Mouse (Mus musculus): ENCODE results near the gene 4930415O20Rik. TPM values are rescaled to one million over a fixed set of nuclear protein-coding genes. Genes with fewer than 3 reads are reported as not detected.

4930415O20Rik gene
- polyA plus RNA-seq, 1 experiment from 2014 or later, result not detected

DNA sequence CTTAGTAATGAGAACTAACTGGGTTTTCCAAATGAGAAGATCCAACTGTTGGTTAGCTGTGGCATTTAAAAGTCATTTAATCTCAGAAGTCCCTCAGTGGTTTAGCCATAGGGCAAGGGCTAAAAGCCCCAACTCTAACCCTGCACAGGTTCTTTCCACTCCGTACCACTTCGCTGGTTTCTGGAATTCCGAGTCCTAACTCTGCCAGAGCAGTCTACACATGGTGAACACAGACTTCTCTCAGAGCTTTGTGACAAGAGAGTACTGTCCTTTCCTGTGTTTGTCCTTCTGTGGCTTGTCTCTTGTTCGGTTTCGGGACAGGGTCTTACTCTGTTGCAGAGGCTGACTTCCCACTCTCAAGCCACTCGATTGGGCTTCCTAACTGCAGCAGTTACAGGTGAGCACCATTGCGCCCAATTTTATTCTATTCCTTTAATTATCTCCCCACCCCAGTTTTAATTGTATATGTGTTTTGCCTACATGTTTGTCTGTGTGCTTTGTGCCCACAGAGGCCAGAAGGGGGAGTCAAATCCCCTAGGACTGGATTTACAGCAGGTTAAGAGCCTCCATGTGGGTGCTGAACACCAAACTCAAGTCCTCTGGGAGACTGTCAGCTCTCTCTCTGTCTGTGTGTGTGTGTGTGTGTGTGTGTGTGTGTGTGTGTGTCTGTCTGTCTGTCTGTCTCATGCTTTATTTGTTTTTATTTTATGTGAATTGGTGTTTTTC, 55.8 kb downstream of the 4930415O20Rik start:
- no peak overlapping the region for H3K9ac ChIP-seq
- H3K9me3 ChIP-seq, result no peaks in the 10 kb centered on the region
- peaks cover 37% of the 10 kb centered on the region for H3K4me1 ChIP-seq (replicated peaks)
- ATAC-seq (ENCODE audit: low FRiP score), result no peak
- H3K27me3 ChIP-seq, result peaks cover 24% of the 10 kb centered on the region
- WGBS, result 77% methylated on average over 7 of the region's 7 CpGs
- no peaks in the 10 kb centered on the region for H3K36me3 ChIP-seq
- no peak overlapping the region for H3K27ac ChIP-seq
- H3K4me2 ChIP-seq, result no peak overlapping the region
- H3K4me3 ChIP-seq, result no peak overlapping the region

DNA sequence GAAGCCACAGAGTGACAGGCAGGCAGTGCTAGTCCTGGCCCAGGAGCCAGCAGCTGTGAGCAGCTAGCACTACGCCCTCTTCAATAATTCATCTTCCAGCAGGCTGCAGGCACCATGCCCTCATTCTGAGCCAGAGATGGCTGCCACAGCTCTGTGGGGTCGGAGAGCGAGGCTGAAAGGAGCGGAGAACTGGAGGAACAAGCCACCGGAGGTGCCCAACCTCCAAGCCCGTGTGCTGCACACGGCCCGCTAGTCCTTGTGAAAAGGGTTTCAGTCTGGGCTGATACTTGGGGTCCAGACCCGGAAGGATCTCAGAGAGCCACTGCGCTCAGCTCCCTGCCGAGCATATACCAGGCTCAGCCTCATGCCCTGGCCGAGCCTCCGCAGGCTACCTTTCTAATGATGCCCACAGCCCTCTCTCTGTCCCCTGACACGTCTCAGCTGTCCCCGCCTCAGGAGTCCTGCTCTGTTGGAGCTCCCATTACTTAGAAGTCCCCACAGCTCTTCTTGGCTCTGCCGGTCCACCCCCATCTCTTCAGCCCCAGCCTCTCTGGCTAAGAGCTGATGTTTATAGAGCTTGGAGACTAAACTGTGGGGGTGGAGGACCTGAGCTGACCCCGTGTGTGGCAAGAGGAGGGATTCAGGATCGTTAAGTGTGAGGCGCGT, 57.9 kb downstream of the 4930415O20Rik start:
- WGBS, result 6% methylated on average over 20 of the region's 20 CpGs
- Histone ChIP-seq H3K27me3 (peaks cover 25% of the 10 kb centered on the region), H3K4me1 (replicated peaks) (peaks cover 51% of the 10 kb centered on the region), H3K27ac (peak overlapping the region; percentile 78), H3K4me2 (peak overlapping the region; percentile 47), H3K9ac (peak overlapping the region; percentile 65), H3K4me3 (peak overlapping the region; percentile 15), H3K9me3 (no peaks in the 10 kb centered on the region), H3K36me3 (no peaks in the 10 kb centered on the region)
- ATAC-seq (ENCODE audit: low FRiP score), result no peak

DNA sequence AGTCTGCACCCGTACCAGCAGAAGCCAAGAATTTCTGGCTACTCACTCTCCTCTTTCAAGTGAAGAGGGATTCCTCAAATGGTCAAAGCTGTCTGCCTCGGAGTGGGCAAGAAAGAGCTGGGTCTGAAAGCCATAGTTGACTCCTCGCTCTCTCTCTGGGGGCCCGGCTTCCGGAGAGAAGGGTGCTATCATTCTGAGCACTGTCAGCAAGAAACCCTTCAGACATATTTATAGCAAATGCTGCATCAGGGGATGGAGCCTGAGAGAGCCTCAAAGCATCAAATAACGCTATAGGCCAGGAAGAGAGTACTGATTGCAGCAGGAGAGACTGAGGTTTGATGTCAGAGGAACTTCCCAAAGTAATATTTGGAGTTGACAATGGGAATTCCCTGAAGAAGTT, 58.7 kb downstream of the 4930415O20Rik start:
- no peaks in the 10 kb centered on the region for H3K36me3 ChIP-seq
- H3K4me1 ChIP-seq (replicated peaks), result peaks cover 57% of the 10 kb centered on the region
- H3K27ac ChIP-seq, result peak overlapping the region; percentile 36; the same call in 1 of the 2 replicates
- H3K9me3 ChIP-seq, result no peaks in the 10 kb centered on the region
- no peak for ATAC-seq (ENCODE audit: low FRiP score)
- H3K4me2 ChIP-seq, result no peak overlapping the region
- 60% methylated on average over 6 of the region's 6 CpGs for WGBS
- peaks cover 25% of the 10 kb centered on the region; the same call in 1 of the 2 replicates for H3K27me3 ChIP-seq
- no peak overlapping the region for H3K4me3 ChIP-seq
- no peak overlapping the region for H3K9ac ChIP-seq

DNA sequence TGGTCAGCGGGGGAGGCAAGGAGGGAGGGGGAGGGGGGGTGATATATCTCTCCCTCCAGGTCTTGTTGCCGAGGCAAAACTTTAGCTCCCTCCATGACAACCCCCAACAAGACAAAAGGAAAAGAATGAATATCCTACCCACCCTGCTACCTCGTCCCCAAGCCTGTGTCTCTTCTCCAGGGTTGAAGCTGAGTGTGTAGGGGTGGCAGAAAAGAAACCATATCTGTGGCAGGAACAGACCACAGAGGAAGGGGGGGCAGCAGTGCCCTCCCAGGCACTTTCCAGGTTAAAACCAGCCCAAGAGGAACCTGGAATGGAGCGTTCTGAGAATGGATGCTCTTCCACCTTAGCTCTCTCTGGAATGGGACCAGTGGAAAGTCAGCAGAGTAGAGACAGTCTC, 59.7 kb downstream of the 4930415O20Rik start, which contains the start of gene Cacnb3:
Gene Cacnb3, plus strand, starts transcription at position 301 of the 400 bp plus-strand sequence.
- ATAC-seq (ENCODE audit: low FRiP score), result no peak
- Histone ChIP-seq H3K9ac (peak within 1 kb of the TSS; percentile 95), H3K4me3 (peak within 1 kb of the TSS; percentile 76), H3K4me2 (peak within 1 kb of the TSS; percentile 86), H3K4me1 (replicated peaks) (peaks cover 62% of the 10 kb centered on the region), H3K27ac (peak within 1 kb of the TSS; percentile 99), H3K36me3 (no peaks in the 10 kb centered on the region), H3K9me3 (no peaks in the 10 kb centered on the region), H3K27me3 (peaks cover 25% of the 10 kb centered on the region; the same call in 1 of the 2 replicates)
- 29% methylated on average over 4 of the region's 4 CpGs for WGBS

DNA sequence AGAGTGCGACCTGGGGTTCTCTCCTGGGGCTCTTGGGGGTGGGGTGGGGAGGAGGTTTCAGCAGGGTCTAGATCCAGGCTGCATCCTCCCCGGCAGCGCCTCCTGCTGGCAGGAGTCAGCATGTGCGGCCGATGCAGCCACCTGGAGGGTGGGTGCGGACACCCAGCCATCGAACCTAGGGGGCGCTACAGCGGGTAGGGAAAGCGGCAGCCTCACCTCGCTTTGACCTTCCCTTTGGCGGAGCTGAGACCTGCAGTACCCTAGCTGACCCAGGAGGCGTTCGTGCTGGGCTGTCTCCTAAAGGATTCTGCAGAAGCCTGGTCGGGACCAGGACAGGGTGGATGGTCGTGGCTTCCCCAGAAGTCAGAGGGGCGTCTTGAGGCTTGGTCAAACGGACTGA, 60.7 kb downstream of the 4930415O20Rik start:
- peak overlapping the region; percentile 95 for H3K9ac ChIP-seq
- 1% methylated on average over 18 of the region's 18 CpGs for WGBS
- H3K4me2 ChIP-seq, result peak overlapping the region; percentile 86
- no peaks in the 10 kb centered on the region for H3K9me3 ChIP-seq
- peaks cover 72% of the 10 kb centered on the region for H3K4me1 ChIP-seq (replicated peaks)
- H3K27me3 ChIP-seq, result peaks cover 25% of the 10 kb centered on the region; the same call in 1 of the 2 replicates
- peak overlapping the region; percentile 99 for H3K27ac ChIP-seq
- peak overlapping the region; percentile 76 for H3K4me3 ChIP-seq
- H3K36me3 ChIP-seq, result no peaks in the 10 kb centered on the region
- peak; percentile 6 for ATAC-seq (ENCODE audit: low FRiP score)

DNA sequence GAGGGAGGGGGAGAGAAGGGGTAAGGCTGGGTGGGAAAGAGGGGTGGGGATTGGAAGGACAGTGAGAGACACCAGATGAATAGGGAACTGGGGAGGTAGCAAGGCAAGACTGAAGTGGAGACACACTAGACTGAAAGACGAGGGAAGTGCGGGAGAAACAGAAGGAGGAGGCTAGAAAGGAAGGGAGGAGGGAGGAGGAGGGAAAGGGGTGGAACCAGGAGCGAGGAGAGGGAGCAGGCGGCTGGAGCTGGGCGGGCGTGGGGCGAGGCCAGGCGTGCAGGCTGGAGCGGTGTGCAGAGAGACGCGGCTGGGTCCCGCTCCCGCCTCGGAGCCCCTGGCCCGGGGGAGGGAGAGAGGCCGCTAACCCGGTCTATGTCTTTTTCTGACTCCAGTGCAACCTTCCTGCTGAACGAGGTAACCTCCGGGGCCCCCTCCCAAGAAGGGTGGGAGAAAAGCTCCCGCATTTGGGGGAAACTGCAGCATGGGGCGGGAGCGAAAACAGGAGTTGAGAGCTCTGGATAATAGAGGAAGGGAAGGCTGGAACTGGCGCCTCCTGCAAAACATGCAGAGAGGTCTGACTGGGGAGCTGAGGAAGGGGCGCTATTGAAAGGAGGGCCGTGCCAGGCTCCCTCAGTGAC, 61.4 kb downstream of the 4930415O20Rik start:
- H3K9ac ChIP-seq, result peak overlapping the region; percentile 95
- H3K36me3 ChIP-seq, result no peaks in the 10 kb centered on the region
- ATAC-seq (ENCODE audit: low FRiP score), result peak; percentile 27
- H3K27me3 ChIP-seq, result peaks cover 25% of the 10 kb centered on the region; the same call in 1 of the 2 replicates
- WGBS, result 0% methylated on average over 20 of the region's 25 CpGs
- peak overlapping the region; percentile 86 for H3K4me2 ChIP-seq
- H3K27ac ChIP-seq, result peak overlapping the region; percentile 99
- H3K9me3 ChIP-seq, result no peaks in the 10 kb centered on the region
- peaks cover 79% of the 10 kb centered on the region for H3K4me1 ChIP-seq (replicated peaks)
- H3K4me3 ChIP-seq, result peak overlapping the region; percentile 76

DNA sequence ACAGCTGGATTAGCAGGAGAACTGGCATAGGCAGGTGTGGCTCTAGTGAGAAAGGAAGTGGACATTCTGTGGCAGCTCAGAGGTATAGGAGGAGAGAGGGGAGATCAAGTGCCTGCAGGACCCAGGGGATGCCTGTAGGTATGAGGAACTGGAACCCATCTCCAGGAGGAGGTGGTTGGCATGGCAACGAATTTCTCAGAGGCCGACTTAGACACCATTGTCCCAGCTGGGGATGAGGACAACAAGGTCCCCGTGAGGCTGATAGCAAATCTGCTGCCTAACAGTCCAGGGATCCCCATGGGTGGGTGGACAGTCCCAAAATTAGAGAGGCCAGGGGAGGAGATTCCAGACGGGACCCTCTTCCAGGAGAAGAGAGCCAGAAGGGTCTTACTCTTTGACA, 62.1 kb downstream of the 4930415O20Rik start:
- peaks cover 86% of the 10 kb centered on the region for H3K4me1 ChIP-seq (replicated peaks)
- peak overlapping the region; percentile 99 for H3K27ac ChIP-seq
- no peaks in the 10 kb centered on the region for H3K9me3 ChIP-seq
- H3K36me3 ChIP-seq, result no peaks in the 10 kb centered on the region
- peaks cover 25% of the 10 kb centered on the region; the same call in 1 of the 2 replicates for H3K27me3 ChIP-seq
- H3K4me3 ChIP-seq, result peak overlapping the region; percentile 76
- no peak for ATAC-seq (ENCODE audit: low FRiP score)
- WGBS, result 0% methylated on average over 4 of the region's 4 CpGs
- peak overlapping the region; percentile 95 for H3K9ac ChIP-seq
- peak overlapping the region; percentile 86 for H3K4me2 ChIP-seq

DNA sequence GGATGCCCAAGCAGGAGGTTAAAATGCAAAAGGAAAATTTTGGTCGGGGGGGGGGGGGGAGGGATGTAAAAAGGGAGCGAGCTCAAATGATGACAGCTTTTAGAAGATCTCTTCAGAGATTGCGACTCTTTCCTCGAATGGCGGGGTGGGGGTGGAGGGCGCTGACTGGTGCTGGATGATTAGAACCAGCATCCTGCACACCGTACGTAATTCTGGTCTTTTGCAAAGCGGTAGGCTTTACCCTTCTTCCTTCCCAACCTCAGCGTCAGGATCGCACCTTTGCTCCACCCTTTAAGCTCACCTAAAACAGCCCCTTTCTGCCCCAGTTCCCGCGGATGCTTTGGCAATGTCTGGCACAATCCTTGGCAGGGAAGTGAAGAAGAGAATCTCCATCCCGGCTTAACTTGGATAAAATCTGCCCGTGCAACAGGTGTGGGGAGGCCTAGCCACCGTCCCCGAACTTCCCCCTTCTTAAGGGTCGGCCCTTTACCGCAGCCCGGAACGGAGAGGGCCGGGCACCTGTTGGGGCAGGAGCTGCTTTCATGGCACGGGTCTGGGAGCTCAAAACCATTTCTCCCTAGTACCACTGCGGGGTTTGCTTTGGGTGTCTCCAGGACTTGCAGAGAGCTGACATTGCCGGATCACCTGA, 63.1 kb downstream of the 4930415O20Rik start:
- peak overlapping the region; percentile 99 for H3K27ac ChIP-seq
- no peaks in the 10 kb centered on the region for H3K9me3 ChIP-seq
- peaks cover 25% of the 10 kb centered on the region; the same call in 1 of the 2 replicates for H3K27me3 ChIP-seq
- H3K36me3 ChIP-seq, result no peaks in the 10 kb centered on the region
- H3K4me3 ChIP-seq, result peak overlapping the region; percentile 76
- H3K4me1 ChIP-seq (replicated peaks), result peaks cover 76% of the 10 kb centered on the region
- peak overlapping the region; percentile 95 for H3K9ac ChIP-seq
- under 1% methylated on average over 23 of the region's 25 CpGs for WGBS
- peak overlapping the region; percentile 86 for H3K4me2 ChIP-seq
- peak; percentile 1; the same call in 1 of the 2 replicates for ATAC-seq (ENCODE audit: low FRiP score)

DNA sequence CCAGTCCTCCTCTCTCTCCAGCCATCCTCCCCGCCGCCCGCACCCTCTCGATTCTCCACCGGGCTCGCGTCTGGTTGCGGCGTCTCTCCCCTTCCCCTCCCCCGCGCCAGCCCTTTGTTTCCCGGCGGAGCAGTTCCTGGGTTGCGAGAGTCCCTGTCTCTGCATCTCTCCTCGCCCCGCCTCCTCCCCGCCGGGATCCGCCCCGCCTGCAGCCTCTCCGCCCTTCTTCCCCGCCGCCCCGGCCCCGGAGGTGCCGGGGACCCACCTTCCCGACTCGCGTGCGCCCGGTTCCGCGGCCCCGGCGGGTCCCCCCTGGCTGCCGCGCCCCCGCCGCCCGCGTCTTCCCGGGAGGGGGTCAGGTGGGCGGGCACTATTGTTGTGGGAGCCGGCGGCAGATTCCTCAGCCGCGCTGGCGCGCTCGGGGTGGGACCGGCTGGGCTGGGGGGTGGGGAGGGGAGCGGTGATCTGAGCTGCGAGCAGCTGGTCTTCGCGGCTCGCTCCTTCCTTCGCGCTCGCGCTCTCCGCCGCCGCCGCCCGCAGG, 63.8 kb downstream of the 4930415O20Rik start:
- Histone ChIP-seq H3K4me1 (replicated peaks) (peaks cover 71% of the 10 kb centered on the region), H3K36me3 (peaks cover 5% of the 10 kb centered on the region), H3K4me2 (peak overlapping the region; percentile 86), H3K4me3 (peak overlapping the region; percentile 76), H3K9ac (peak overlapping the region; percentile 95), H3K27me3 (peaks cover 22% of the 10 kb centered on the region; the same call in 1 of the 2 replicates), H3K9me3 (no peaks in the 10 kb centered on the region), H3K27ac (peak overlapping the region; percentile 99)
- under 1% methylated on average over 48 of the region's 65 CpGs for WGBS
- peak; percentile 68 for ATAC-seq (ENCODE audit: low FRiP score)

DNA sequence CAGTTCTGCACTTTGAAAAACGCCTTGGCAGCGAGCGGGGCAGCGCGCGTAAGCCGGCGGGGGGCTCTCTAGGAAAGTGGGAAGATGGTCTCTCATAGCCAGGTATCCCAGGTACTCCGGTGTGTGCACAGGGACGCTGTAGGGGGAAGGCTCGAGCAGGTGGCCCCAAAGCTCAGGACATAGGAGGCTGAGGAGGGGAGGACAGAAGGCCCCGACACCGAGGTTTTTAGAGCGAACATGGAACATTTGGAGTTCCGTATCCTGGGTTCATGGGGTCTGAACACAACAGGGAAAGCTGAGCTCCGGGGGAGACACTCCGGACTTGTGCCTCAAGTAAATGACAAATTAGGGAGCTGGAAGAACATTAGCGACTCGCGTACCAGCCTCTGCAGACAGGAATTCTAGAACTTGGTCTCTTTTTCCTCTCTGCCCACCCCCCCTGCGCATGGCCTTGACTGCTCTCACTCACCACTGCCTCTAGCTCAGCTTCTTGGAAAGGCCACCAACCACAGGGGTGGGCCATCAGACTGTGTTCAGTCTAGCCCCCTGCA, 64.6 kb downstream of the 4930415O20Rik start:
- Histone ChIP-seq H3K9me3 (no peaks in the 10 kb centered on the region), H3K4me3 (peak overlapping the region; percentile 76), H3K27ac (peak overlapping the region; percentile 99), H3K36me3 (peaks cover 13% of the 10 kb centered on the region), H3K27me3 (peaks cover 15% of the 10 kb centered on the region; the same call in 1 of the 2 replicates), H3K9ac (peak overlapping the region; percentile 95), H3K4me2 (peak overlapping the region; percentile 86), H3K4me1 (replicated peaks) (peaks cover 69% of the 10 kb centered on the region)
- under 1% methylated on average over 21 of the region's 21 CpGs for whole genome bisulfite sequencing
- ATAC-seq (ENCODE audit: low FRiP score), result no peak

DNA sequence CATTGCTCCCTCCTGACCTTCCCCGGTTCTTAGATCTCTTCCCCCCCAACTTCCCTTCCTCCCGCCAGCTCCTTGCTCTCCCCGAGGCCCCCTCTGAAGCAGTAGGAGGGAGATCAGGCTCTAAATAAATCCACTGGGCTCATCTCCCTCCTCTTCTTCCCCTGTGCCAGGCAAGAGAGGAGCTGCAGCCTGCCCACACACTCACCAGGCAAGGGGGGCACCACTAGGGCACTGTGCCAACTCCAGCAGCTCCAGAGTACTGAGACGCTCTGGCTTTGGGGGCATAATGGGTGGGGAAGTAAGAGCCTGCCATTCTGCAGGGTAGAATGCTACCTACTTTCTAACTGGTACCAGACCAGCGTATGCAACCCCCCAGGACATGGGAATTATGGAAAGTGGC, 65.7 kb downstream of the 4930415O20Rik start:
- Histone ChIP-seq H3K9me3 (no peaks in the 10 kb centered on the region), H3K36me3 (peaks cover 24% of the 10 kb centered on the region), H3K27me3 (0 out of 2 replicates have a peak, but pooled peaks cover 5% of the 10 kb centered on the region), H3K4me2 (peak overlapping the region; percentile 86), H3K4me1 (replicated peaks) (peaks cover 57% of the 10 kb centered on the region), H3K4me3 (peak overlapping the region; percentile 76), H3K9ac (peak overlapping the region; percentile 95), H3K27ac (peak overlapping the region; percentile 99)
- WGBS, result 28% methylated on average over 5 of the region's 5 CpGs
- ATAC-seq (ENCODE audit: low FRiP score), result no peak

All from hindbrain, embryonic 13.5 days (tissue).